Mouse (Mus musculus) brown adipose tissue, adult 24 weeks (tissue): ENCODE measurements around the gene Timp4. TPM values are rescaled to one million over a fixed set of nuclear protein-coding genes. Genes with fewer than 3 reads are reported as not detected.

Source experiments
- polyA plus RNA-seq: library from polyadenylated mRNA; stranded (reverse); fragments of >200 nt; gene quantifications from 2 replicates; pipeline ENCODE4 v1.2.4, GENCODE M21; 2012; ENCODE audit not compliant: missing spikeins, insufficient read depth, insufficient read length

Timp4 gene
- polyA plus RNA-seq, 1 experiment, result 11.1 TPM

Other genes starting within 250 kb of the Timp4 start
- gene Tamm41, start 214.3 kb downstream of the Timp4 start, polyA plus RNA-seq, result 18.2 and 22.6 TPM in 2 replicates
- 3.9 and 8.1 TPM in 2 replicates for gene Syn2, start 117.3 kb downstream of the Timp4 start, polyA plus RNA-seq
- not detected in 2 replicates for gene Gm17482, start 24.9 kb downstream of the Timp4 start, polyA plus RNA-seq
- 257 and 391 TPM in 2 replicates for gene Pparg, start 108.7 kb upstream of the Timp4 start, polyA plus RNA-seq